Mouse (Mus musculus) erythroblast, adult 5-6 weeks (primary cell): Measurements from ENCODE around the gene Dhx58. TPM values are rescaled to one million over a fixed set of nuclear protein-coding genes. Genes with fewer than 3 reads are reported as not detected.
A peak's percentile ranks its signal among the peaks of the same experiment; 100 is the strongest.
"Not testable (repeated sequence)": the region's sequence is repeated elsewhere in the genome, so short reads cannot be mapped to it uniquely, and the experiment has no call there.

ENCODE experiments used
- ATAC-seq: replicated peaks from 2 replicates; pipeline ENCODE4 v1.8.0; 2016; ENCODE audit warnings: moderate number of reproducible peaks, mild to moderate bottlenecking, moderate TSS enrichment, inconsistent platforms; ENCODE audit not compliant: poor library complexity, low FRiP score, severe bottlenecking
- total RNA-seq, 2 experiments: library from RNA; stranded (forward) in 1 of 2; stranded (reverse) in 1 of 2; fragments of 150-400 nt in 1 of 2; fragments of 200-764, 138-1000 nt in 1 of 2; gene quantifications; 2 replicates each; pipeline versions ENCODE4 v1.2.3 to v1.2.4; 2015 to 2017; ENCODE audit warnings: low replicate concordance in 2 of 2

Dhx58 gene
- total RNA-seq, 2 experiments from 2014 or later, result 8.8 to 14.0 TPM

DNA sequence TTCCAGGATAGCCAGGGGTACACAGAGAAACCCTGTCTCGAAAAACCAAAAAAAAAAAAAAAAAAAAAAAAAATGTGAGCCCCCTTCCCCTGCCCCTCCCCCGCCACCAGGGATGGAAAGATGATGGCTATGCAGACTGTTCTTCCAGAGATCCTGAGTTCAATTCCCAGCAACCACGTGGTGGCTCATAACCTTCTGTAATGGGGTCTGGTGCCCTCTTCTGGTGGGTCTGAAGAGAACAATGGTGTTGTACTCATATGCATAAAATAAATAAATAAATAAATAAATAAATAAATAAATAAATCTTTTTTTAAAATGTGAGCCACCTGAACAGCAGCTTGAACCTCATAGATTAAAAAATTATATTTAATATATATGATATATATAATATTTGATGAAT is 48.5 kb downstream of the Dhx58 start:
- ATAC-seq, result not testable (repeated sequence)

DNA sequence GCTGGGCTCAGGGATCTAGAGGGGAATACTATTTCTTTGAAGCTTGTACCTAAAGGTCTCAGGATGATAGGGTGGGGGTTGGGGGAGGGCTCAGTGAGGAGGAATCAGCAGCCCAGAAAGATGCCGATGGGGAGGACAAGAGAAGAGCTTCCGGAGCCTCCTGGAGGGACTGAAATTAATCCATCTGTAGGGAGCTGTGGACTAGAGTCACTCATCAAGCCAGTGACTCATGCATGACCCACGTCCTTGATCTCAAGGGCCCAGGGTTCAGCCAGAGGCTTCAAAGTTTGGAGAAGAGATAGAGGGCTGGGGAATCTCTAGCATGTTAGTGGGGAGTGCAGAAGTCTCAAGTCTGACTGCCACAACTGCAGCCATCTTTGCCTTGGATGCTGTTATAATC is 52.3 kb downstream of the Dhx58 start:
- ATAC-seq, result no peak

DNA sequence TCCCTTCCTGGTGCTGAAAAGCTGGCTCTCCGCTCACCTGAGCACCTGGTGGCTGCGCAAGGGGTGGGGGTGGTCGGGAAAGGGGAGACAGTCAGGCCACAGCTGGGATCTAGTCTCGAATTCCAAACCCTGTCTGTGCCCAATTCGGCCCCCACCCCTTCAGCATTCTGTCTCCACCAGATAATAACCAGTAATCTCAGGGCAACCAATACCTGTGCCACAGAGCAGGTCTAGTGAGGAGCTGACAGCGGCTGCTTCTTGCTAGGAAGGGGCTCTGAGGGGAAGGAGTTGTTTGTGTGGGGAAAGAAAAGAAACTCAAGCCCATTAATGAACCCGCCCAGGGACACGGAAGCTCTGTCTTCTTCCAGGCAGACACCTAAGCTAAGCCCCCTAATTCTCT is 52.9 kb downstream of the Dhx58 start:
- ATAC-seq, result no peak

DNA sequence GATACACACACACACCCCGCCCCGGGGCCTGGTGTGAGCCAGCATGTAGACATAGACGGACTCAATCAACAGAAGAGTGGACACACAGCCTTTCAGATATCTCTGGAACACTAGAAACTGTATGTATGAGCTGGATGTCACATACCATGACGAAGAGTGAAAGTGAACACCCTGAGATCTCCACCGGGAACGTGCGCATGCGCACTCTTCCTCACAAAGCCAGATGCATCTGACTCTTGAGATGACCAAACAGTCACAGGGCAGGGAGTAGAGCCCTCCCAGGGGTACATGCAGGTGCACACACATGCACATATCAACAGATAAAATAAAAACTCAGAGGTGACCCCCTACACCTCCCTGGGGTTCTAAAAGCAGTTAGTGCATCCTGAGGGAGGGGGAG is 55.7 kb downstream of the Dhx58 start:
- ATAC-seq, result no peak

DNA sequence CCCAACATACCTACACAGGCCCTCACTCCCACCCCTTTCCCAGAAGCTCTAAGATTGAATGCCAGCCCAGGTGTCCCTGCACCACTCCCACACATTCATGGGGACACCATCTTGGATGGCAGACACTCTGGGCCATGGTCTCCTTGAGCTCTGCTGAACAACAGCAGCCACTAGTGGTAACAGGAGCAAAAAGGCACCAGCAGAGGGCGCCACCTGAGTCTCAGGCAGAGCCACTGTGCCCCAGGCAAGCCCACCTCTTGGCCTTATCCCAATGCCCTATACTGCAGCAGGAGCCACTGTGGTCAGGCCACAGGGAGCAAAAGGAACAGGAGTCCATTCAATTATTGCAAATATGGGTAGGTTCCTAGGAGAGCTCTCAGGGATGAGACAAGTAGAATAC is 57.8 kb downstream of the Dhx58 start:
- ATAC-seq, result peak; percentile 66

Other genes starting within 250 kb of the Dhx58 start
- 2.3 and 3.7 TPM in 2 replicates for gene Klhl11, start 231.5 kb downstream of the Dhx58 start, total RNA-seq (2015; ENCODE audit: low replicate concordance)
- gene Klhl11, start 231.5 kb downstream of the Dhx58 start, total RNA-seq (2017; ENCODE audit: low replicate concordance), result 5.3 and 7.2 TPM in 2 replicates
- 29.0 and 34.4 TPM in 2 replicates for gene Acly, start 176.3 kb downstream of the Dhx58 start, total RNA-seq (2015; ENCODE audit: low replicate concordance)
- gene Acly, start 176.3 kb downstream of the Dhx58 start, total RNA-seq (2017; ENCODE audit: low replicate concordance), result 16.2 and 28.4 TPM in 2 replicates
- not detected in 2 replicates for gene Ttc25, start 158.7 kb downstream of the Dhx58 start, total RNA-seq (2015; ENCODE audit: low replicate concordance)
- not detected in 2 replicates for gene Ttc25, start 158.7 kb downstream of the Dhx58 start, total RNA-seq (2017; ENCODE audit: low replicate concordance)
- 1.5 and 1.9 TPM in 2 replicates for gene Cnp, start 129.4 kb downstream of the Dhx58 start, total RNA-seq (2015; ENCODE audit: low replicate concordance)
- gene Cnp, start 129.4 kb downstream of the Dhx58 start, total RNA-seq (2017; ENCODE audit: low replicate concordance), result 4.3 and 4.5 TPM in 2 replicates
- 10.2 and 18.2 TPM in 2 replicates for gene Nkiras2, start 85.0 kb downstream of the Dhx58 start, total RNA-seq (2015; ENCODE audit: low replicate concordance)
- gene Nkiras2, start 85.0 kb downstream of the Dhx58 start, total RNA-seq (2017; ENCODE audit: low replicate concordance), result 7.3 and 11.2 TPM in 2 replicates
- gene Dnajc7, start 84.1 kb downstream of the Dhx58 start, total RNA-seq (2015; ENCODE audit: low replicate concordance), result 31.8 and 31.9 TPM in 2 replicates
- 25.8 and 50.7 TPM in 2 replicates for gene Dnajc7, start 84.1 kb downstream of the Dhx58 start, total RNA-seq (2017; ENCODE audit: low replicate concordance)
- 0.63 TPM in 1 of 2 replicates, not detected in the other for gene Zfp385c, start 11.8 kb downstream of the Dhx58 start, total RNA-seq (2015; ENCODE audit: low replicate concordance)
- not detected in 2 replicates for gene Zfp385c, start 11.8 kb downstream of the Dhx58 start, total RNA-seq (2017; ENCODE audit: low replicate concordance)
- gene Kat2a, start 8.2 kb upstream of the Dhx58 start, total RNA-seq (2015; ENCODE audit: low replicate concordance), result 6.0 and 10.9 TPM in 2 replicates
- 3.1 and 6.6 TPM in 2 replicates for gene Kat2a, start 8.2 kb upstream of the Dhx58 start, total RNA-seq (2017; ENCODE audit: low replicate concordance)
- gene Hspb9, start 9.6 kb upstream of the Dhx58 start, total RNA-seq (2015; ENCODE audit: low replicate concordance), result not detected in 2 replicates
- gene Hspb9, start 9.6 kb upstream of the Dhx58 start, total RNA-seq (2017; ENCODE audit: low replicate concordance), result not detected in 2 replicates
- gene Rab5c, start 33.9 kb upstream of the Dhx58 start, total RNA-seq (2015; ENCODE audit: low replicate concordance), result 61.4 and 79.7 TPM in 2 replicates
- gene Rab5c, start 33.9 kb upstream of the Dhx58 start, total RNA-seq (2017; ENCODE audit: low replicate concordance), result 52.2 and 70.8 TPM in 2 replicates
- gene Kcnh4, start 55.7 kb upstream of the Dhx58 start, total RNA-seq (2015; ENCODE audit: low replicate concordance), result not detected in 2 replicates
- gene Kcnh4, start 55.7 kb upstream of the Dhx58 start, total RNA-seq (2017; ENCODE audit: low replicate concordance), result not detected in 2 replicates
- gene Hcrt, start 58.7 kb upstream of the Dhx58 start, total RNA-seq (2015; ENCODE audit: low replicate concordance), result not detected in 2 replicates
- not detected in 2 replicates for gene Hcrt, start 58.7 kb upstream of the Dhx58 start, total RNA-seq (2017; ENCODE audit: low replicate concordance)
- 1.5 and 1.7 TPM in 2 replicates for gene Ghdc, start 66.7 kb upstream of the Dhx58 start, total RNA-seq (2015; ENCODE audit: low replicate concordance)
- gene Ghdc, start 66.7 kb upstream of the Dhx58 start, total RNA-seq (2017; ENCODE audit: low replicate concordance), result 1.4 and 2.3 TPM in 2 replicates
- 6.9 and 14.8 TPM in 2 replicates for gene Stat5b, start 146.5 kb upstream of the Dhx58 start, total RNA-seq (2015; ENCODE audit: low replicate concordance)
- gene Stat5b, start 146.5 kb upstream of the Dhx58 start, total RNA-seq (2017; ENCODE audit: low replicate concordance), result 6.7 and 10.3 TPM in 2 replicates
- 4.8 and 7.3 TPM in 2 replicates for gene Stat5a, start 155.1 kb upstream of the Dhx58 start, total RNA-seq (2015; ENCODE audit: low replicate concordance)
- gene Stat5a, start 155.1 kb upstream of the Dhx58 start, total RNA-seq (2017; ENCODE audit: low replicate concordance), result 5.7 and 6.5 TPM in 2 replicates
- 16.7 and 43.4 TPM in 2 replicates for gene Stat3, start 235.3 kb upstream of the Dhx58 start, total RNA-seq (2015; ENCODE audit: low replicate concordance)
- 37.8 and 51.4 TPM in 2 replicates for gene Stat3, start 235.3 kb upstream of the Dhx58 start, total RNA-seq (2017; ENCODE audit: low replicate concordance)